In the genomic region with DNA sequence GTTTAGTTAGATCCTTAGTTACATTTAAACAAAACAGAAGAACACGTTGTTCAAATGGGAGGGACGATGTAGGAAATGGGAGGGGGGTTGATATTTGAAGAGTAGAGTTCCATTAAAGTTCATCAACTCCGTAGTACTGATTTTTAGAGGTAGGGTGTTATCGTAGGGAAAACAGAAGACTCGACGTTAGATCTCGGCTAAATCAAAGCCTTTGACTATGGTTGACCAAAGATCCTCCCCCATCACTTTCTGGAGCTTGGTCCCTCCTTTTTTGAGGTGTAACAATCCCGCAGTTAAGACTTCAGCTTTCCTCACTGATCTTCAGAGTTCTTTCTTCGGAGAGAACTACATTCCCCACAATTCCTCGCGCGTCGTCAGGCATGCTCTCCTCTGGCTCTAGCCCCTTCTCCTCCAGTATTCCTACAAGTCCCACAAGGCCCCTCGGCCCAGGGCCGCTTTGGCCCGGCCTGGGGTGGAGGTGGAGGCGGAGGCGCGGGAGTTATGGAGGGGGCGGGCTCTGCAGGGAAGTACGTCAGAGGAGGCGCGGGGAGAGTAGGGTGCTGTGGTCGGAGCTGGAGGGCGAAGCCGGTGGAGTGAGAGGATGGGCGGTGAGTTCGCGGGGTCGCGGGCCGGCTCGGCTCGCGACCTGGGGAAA, we compare ENCODE assay signal across 8 mouse cellular contexts. TPM values are rescaled to one million over a fixed set of nuclear protein-coding genes. Genes with fewer than 3 reads are reported as not detected.
DNase-seq lines count a peak whose midpoint lies in the region; ATAC-seq lines count a peak whose summit lies in the region.

A gene (plus strand): TSS at position 434 of the 655 bp plus-strand sequence.

- DNase-seq in T-cell, adult 2 months (ENCODE audit: low spot score): peak; percentile 97
- peak; percentile 89 to 94 for DNase-seq in cerebellum, postnatal 36 days
- peak; percentile 94 to 95 for DNase-seq in frontal cortex, postnatal 36 days (ENCODE audit: low spot score in 2 of 2)
- peak; percentile 93 for DNase-seq in left cerebral cortex, adult 11 months (ENCODE audit: low spot score)
- DNase-seq in lung, postnatal 4 days: peak; percentile 96 to 97
- DNase-seq in retina, postnatal 7 days (ENCODE audit: low read depth, low spot score): peak; percentile 91
- peak; percentile 86 for DNase-seq in urinary bladder, adult 2 months (ENCODE audit: low spot score)

- H3K36me3 ChIP-seq in hindbrain, embryonic 15.5 days: peaks cover 21% of the 10 kb centered on the region

- H3K4me3 ChIP-seq in hindbrain, embryonic 15.5 days: peak within 1 kb of the TSS; percentile 83

- H3K27me3 ChIP-seq in hindbrain, embryonic 15.5 days: no peaks in the 10 kb centered on the region

- peak within 1 kb of the TSS; percentile 86 for H3K27ac ChIP-seq in hindbrain, embryonic 15.5 days (replicated peaks)

- 3% methylated on average over 26 of the region's 35 CpGs for WGBS in hindbrain, embryonic 15.5 days

- peak; percentile 100 for ATAC-seq in hindbrain, embryonic 15.5 days (ENCODE audit: low FRiP score, low read depth)

- no peaks in the 10 kb centered on the region for H3K9me3 ChIP-seq in hindbrain, embryonic 15.5 days

- H3K4me2 ChIP-seq in hindbrain, embryonic 15.5 days: peak within 1 kb of the TSS; percentile 60

- peak within 1 kb of the TSS; percentile 79 for H3K9ac ChIP-seq in hindbrain, embryonic 15.5 days

- peaks cover 12% of the 10 kb centered on the region for H3K4me1 ChIP-seq in hindbrain, embryonic 15.5 days (replicated peaks)

RNA-seq across cellular contexts. Expression of the gene that starts here (rescaled TPM):
- polyA plus RNA-seq in hindbrain, embryonic 15.5 days (2015; fragmentation: Nextera tagmentation; extraction: Ambion mirVana): 132 and 148 TPM in 2 replicates
- 66.6 and 79.2 TPM in 2 replicates for polyA plus RNA-seq in urinary bladder, adult 2 months (2012; rRNA removed)

Comparison
In these comparisons a context has a peak if more than half of its experiments do, and no peak if none do; other contexts are left out.
1. Peak in every context shown above with its lines: DNase-seq, ATAC-seq, H3K4me3 ChIP-seq and H3K27ac ChIP-seq.